Mouse (Mus musculus): ENCODE data around the gene Gm49395.
A peak's percentile ranks its signal among the peaks of the same experiment; 100 is the strongest.

Gene Gm49395

DNA sequence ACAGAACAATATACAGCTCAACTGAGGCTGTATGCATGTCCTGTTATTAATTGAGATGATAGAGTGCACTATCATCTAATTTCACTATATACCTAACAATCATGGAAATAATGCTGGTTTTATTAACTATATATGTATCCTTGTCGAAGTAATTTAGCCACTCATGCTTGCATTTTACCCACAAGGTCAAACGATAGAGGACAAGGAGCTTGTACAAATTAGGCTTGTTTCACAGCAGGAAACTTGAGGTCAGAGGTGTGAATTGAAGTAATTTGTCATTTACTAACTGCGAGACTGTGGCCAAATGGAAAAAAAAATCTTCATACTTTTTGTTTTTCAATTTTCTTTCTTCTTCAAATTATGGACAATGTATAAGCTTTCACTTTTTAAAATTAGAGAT, 3.5 kb downstream of the Gm49395 start:
- DNase-seq = no peak

DNA sequence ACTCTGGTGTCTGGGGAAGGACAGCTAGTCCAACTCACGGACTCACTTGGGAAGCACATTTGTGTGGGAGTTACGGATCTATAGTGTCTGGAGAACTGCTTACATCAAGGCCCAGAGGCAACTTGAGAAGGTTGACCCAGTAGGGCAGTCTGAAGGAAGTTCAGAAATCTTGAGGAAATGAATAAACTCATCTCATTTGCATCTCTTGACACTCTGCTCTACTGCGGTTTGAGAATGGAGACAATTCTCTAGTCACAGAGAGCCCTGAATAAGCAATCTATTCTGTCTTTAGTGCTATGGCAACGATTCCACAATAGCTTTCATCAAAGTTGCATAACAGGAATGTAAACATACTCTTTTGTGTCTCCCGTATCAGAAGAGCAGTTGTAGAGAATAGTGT, 4.8 kb downstream of the Gm49395 start:
- DNase-seq = no peak

- DNase-seq = no peak
Measured at GRCm38 (mm10) chr13:115096216-115096615, 5.5 kb downstream of the Gm49395 start.

DNA sequence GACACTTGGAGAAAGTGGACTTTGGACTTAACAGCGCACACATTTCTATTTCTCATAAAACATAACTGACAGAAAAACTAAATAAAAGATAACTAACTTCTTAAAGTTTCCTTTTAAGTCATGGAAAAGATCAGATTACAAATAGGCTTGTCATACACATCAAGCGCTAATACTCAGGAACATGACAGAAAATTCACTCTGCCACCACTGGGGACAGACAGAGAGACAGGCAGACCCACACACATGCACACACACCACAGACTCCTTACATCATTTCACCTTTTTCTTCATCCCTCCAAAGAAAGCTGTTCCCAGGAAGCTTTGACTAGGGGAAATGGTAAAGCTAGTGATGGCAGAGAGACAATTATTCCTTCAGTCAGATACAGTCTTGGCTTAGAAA, 6.3 kb downstream of the Gm49395 start:
- DNase-seq = no peak

DNA sequence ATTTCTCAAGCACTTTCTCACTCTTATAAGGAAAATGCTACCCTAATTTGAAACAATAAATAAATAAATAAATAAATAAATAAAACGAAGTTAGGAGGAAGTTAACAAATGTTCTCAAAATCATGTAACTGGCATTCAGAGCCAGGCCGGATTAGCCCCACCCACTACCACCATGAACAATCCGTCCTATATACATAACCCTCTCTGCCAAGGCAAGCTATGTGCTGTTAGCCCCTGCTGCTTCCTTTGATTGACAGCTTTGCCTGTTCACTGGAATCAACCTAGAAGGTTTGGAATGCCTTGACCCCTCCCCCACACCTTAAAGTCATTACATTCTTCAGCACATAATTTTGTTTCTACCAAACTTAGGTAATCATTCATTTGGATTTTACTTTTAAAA, 10.2 kb downstream of the Gm49395 start:
- no peak for DNase-seq

- no peak for DNase-seq
Measured at GRCm38 (mm10) chr13:115090977-115091445, 10.7 kb downstream of the Gm49395 start.

GRCm38 (mm10) chr13:115090069-115090976, 11.4 kb downstream of the Gm49395 start, which contains the start of gene Pelo:
Gene Pelo (minus strand): TSS chr13:115090186.
- peak; percentile 96 to 97 for DNase-seq

DNA sequence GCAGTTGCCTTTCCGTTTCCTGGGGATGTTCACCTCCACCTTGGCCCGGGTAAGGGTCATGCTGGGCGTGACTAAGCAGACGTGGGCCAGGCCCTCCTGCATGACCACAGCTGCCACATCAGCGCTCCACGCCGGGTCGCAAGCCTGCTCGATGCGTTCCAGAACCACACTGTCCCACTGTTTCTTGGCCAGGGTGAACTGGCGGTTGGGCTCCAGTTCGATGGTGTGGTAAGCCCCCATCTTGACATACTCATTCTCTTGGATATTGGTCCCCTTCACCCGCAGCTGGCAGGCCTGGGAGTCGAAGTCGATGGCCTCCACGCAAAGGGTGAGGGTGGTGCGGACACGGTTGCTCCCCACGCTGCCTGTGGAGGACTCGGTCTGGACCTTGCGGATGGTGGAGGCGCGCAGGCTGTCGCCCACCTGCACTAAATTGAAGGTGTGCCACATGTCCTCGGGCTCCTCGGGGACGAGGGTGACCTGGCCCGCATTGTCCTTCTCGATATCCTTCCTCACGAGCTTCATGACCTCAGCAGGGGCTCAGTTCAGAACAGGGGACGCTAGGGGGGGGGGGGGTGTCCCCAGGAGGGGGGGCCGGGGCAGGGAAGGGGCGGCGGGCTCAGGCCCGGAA, 12.2 kb downstream of the Gm49395 start:
- peak; percentile 33 to 49 for DNase-seq

DNA sequence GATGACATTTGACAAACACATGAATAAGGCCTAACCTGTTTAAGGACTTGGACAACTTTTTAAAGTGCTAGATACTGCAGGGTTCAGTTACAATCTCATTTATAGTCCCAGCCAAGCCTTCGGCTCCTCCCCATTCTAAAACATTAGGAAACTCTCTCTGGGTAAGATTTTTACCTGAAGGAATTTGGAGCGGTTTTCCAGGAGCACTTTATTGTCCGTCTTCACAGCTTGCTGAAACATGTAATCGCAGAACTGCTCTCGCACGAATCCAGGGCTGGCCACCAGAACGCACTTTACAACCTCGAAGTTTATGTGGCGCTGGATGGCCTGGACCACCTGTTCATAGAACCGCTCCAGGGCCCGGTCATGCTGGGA, 12.7 kb downstream of the Gm49395 start:
- DNase-seq = no peak

DNA sequence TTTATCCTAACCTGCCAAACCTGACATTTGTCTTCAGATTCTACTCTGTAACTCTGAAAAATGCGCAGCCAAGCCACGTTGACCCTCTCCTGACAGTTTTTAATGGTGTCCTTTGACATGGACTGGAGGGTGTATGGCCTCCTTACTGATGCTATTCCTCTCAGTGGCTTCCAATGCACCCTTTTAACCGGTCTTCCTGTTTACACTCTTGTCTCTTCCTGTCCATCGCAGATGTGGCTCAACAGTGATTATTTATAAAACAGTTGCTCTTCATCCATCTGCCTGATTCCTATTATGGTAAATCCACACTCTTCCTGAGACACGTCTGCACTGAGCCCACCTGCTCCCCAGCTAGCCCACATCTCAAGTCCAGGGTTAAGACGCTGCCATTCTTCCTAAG, 15.7 kb downstream of the Gm49395 start:
- DNase-seq = no peak

DNA sequence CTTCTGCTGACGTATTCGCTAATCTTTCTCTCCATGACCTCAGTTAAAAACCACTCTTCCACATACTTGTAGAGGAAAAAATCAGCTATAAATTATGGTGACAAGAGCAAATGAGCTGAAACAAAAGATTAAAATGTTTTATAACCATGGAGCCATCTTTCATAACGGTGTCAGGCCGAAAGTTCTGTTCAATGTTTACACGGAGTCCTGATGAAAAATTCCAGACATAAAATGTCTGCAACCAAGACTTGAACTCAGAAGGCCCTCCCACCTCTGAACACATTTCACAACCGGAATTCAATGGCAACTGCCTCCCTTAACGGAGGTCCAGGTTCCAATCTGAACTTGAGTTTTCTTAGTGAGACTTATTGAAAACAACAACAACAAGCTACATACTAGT, 19.4 kb downstream of the Gm49395 start:
- no peak for DNase-seq

DNA sequence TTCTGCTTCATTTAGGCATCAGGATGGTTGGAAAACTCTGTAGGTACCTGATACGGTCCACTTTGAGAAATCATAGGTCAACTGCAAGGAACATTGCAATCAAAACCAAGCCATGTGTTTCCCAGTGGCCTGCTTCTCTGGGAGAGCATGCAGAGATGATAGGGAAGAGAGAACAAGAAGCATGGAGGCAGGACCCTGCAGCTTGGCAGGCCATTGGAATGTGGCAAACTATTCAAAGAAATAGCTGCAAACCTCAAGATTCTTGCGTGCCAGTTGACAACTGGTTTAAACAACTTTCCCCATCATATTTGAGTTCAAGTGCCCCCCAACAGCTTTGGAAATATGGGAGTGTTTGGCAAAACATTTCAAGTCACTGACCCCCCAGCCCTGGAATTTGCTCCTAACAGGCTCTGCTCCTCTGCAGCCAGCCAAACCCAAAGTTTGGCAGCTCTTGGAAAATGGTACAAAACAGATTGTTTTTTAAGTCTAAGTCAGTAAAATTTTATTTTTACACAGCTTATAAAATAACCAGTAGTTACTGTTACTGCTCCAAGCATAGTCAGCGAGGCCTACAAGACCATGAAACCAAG, 21.6 kb downstream of the Gm49395 start:
- no peak for DNase-seq

DNA sequence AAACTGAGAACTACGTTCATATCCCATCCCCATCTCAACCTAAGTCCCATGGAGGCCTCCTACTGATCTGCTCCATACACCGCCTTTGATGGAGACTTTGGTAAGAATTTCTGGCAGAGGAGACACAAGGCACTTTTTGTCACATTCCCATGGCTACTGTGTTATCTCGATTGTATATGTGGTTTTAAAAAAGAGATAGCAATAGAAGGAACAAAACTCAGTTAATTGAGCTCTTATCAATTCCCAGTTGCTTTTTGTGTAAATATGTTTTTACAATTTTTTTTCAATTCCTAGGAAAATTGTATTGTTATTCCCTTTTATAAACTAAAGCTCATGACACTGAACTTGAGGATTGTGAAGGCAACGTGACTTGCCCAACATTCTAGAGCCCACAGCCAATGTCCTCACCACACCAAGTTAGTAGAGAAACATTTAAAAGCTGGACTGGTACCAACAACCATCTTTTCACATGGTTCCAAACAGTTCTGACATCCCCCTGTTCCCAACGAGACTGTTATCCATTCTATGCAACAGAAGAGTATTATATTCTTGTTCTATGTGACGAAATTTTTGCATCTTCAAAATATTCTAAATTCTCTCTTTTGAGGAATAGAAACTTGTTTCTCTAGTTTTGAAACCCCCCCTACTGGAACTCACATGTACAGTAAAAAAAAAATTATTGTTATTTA, 22.6 kb downstream of the Gm49395 start:
- DNase-seq = no peak

- peak in 1 of 2 experiments; percentile 44 for DNase-seq
Measured at GRCm38 (mm10) chr13:115077346-115078134, 24.2 kb downstream of the Gm49395 start.

DNA sequence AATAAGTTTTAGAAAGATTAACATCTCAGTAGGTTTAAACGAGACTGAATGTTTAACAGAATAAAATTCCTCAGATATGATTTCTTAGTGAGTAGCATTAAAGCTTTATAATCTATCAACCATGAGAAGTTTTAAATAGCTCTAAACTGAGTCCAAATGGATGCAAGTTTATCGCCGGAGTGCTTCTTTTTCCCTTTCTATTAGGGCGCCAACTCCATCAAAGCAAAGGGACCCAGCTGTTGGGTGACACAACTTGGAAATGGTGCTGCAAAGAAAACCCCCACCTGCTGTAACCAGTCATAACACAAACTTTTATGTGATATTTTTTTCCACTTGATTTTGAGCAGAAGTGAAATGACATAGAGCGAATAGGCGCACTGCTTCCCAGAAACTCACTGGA, 29.3 kb downstream of the Gm49395 start:
- peak in 1 of 2 experiments; percentile 32 for DNase-seq

- no peak for DNase-seq
Measured at GRCm38 (mm10) chr13:115071431-115071830, 30.3 kb downstream of the Gm49395 start.

- no peak for DNase-seq
Measured at GRCm38 (mm10) chr13:115067968-115068330, 33.8 kb downstream of the Gm49395 start.

DNA sequence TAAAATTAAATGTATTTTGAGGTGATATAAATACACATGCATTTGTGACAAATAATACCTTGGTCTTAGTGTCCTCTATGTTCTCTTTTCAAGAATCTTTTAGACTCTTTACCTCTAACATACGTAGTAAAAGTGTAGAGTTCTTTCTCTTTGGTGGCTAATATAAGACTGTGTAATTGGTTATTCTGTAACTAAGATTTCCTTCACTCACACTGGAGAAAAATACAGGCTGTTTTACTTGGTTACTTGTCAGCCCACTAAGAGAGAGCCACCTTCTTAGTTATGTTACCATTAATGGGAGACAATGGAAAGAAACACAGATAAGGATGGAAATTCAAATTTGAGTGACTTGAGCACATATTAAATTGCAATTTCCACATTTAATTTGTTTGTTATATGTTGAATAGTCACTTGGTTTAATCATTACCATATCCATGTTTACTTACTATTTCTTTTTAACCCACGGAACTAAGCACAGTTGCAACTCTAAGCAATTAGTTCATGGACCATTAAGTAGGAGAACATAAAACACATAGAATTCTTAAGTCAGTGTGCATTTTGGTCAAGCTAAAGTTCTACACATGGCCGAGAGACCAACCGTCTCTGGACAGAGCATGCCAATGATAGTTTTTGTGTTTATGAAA, 34.3 kb downstream of the Gm49395 start:
- no peak for DNase-seq

DNA sequence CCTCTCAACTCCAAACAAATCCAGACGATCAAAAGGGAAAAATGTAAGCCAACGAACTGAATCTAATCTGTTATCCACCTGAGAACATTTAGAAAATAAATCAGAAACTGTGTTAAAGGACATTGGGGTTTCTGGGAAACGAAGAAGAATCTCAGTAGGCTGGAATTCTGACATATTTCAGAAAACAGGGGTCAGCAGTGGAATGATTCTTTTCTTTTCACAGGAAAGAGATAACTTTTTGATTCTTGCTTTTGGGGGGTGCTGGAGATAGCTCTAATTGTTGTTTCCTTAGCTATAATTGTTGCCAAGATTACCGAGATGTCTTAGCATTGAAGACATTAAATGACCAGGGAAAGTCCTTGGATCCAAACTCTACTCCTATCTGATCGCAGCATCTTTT, 44.2 kb downstream of the Gm49395 start:
- DNase-seq = no peak

DNA sequence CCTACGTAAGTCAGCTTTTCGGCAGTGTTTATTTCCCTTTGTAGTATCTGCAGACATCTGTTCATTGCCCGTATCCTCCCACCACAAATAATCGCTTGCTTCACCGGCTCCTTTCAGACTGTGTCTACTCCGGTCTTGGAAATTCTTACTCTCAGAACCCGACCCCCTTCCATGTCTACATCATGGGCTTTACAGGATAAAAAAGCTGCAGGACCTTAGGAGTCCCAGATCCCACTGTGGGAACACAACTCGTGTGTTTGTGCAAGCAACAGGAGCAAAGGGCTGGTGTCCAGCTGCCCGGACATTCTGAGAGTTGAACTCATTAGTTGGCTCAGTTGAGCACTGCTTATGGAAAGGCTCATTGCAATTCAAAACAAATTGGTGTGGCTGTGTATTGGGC, 46.9 kb downstream of the Gm49395 start:
- peak in 1 of 2 experiments; percentile 51 for DNase-seq

- no peak for DNase-seq
Measured at GRCm38 (mm10) chr13:115052568-115052967, 49.2 kb downstream of the Gm49395 start.

Measured in lung, postnatal 4 days (tissue).